Mouse (Mus musculus): ENCODE data around the gene Scn4a. TPM values are rescaled to one million over a fixed set of nuclear protein-coding genes. Genes with fewer than 3 reads are reported as not detected.
A peak's percentile ranks its signal among the peaks of the same experiment; 100 is the strongest.

Gene Scn4a
- polyA plus RNA-seq, 1 experiment from 2014 or later = 0.05 TPM

- Histone ChIP-seq H3K36me3 (ENCODE audit: insufficient read depth) (no peaks in the 10 kb centered on the region), H3K4me2 (no peak overlapping the region), H3K27ac (ENCODE audit: low read depth) (no peak overlapping the region), H3K9me3 (ENCODE audit: low read depth, low read length) (no peaks in the 10 kb centered on the region), H3K27me3 (ENCODE audit: insufficient read depth, low read length) (no peaks in the 10 kb centered on the region), H3K4me1 (ENCODE audit: insufficient read depth) (no peaks in the 10 kb centered on the region), H3K9ac (no peak overlapping the region), H3K4me3 (ENCODE audit: low read depth, low read length) (no peak overlapping the region)
- no peak for ATAC-seq (ENCODE audit: insufficient read depth)
- DNase-seq = peak; percentile 73
- TF ChIP-seq CTCF (IDR thresholded peaks at IDR 0.05; ENCODE audit: low read depth) = peak; percentile 48
- 43% methylated on average over 8 of the region's 8 CpGs for WGBS
Observed at GRCm38 (mm10) chr11:106289369-106289768, 63.7 kb downstream of the Scn4a start.

DNA sequence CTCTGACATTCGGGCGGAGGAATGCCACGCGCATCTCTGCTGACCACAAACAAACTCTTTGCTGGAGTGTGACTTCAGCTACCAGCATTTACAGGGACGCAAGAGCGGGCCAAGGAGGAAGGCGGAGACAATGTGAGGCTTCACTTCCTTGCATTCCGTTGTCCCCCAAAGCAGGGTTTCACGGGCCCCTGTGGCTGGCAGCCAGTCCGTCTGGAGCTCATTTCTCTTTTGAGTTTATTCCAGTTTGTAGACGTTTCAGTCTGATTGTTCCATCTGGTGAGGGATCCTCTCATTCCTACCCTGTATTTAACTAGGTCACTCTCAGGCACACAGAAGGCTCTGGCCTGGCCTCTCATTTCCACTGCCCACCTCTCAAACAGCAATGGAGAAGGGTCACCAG, 66.1 kb downstream of the Scn4a start:
- TF ChIP-seq CTCF (IDR thresholded peaks at IDR 0.05; ENCODE audit: low read depth) = no peak
- no peak for ATAC-seq (ENCODE audit: insufficient read depth)
- peak; percentile 64 for DNase-seq
- Histone ChIP-seq H3K9me3 (ENCODE audit: low read depth, low read length) (no peaks in the 10 kb centered on the region), H3K27ac (ENCODE audit: low read depth) (no peak overlapping the region; the same call in 1 of the 2 replicates), H3K4me1 (ENCODE audit: insufficient read depth) (no peaks in the 10 kb centered on the region), H3K36me3 (ENCODE audit: insufficient read depth) (no peaks in the 10 kb centered on the region), H3K9ac (no peak overlapping the region), H3K4me2 (no peak overlapping the region), H3K4me3 (ENCODE audit: low read depth, low read length) (no peak overlapping the region), H3K27me3 (ENCODE audit: insufficient read depth, low read length) (no peaks in the 10 kb centered on the region)
- 51% methylated on average over 11 of the region's 11 CpGs for WGBS

GRCm38 (mm10) chr11:106286206-106286605, 66.9 kb downstream of the Scn4a start:
- Histone ChIP-seq H3K4me1 (ENCODE audit: insufficient read depth) (no peaks in the 10 kb centered on the region), H3K27me3 (ENCODE audit: insufficient read depth, low read length) (no peaks in the 10 kb centered on the region), H3K36me3 (ENCODE audit: insufficient read depth) (no peaks in the 10 kb centered on the region), H3K4me3 (ENCODE audit: low read depth, low read length) (no peak overlapping the region), H3K9ac (no peak overlapping the region), H3K27ac (ENCODE audit: low read depth) (no peak overlapping the region), H3K4me2 (no peak overlapping the region), H3K9me3 (ENCODE audit: low read depth, low read length) (no peaks in the 10 kb centered on the region)
- DNase-seq (no peak), ATAC-seq (ENCODE audit: insufficient read depth) (no peak)
- TF ChIP-seq CTCF (IDR thresholded peaks at IDR 0.05; ENCODE audit: low read depth) = no peak
- 78% methylated on average over 7 of the region's 7 CpGs for WGBS

DNA sequence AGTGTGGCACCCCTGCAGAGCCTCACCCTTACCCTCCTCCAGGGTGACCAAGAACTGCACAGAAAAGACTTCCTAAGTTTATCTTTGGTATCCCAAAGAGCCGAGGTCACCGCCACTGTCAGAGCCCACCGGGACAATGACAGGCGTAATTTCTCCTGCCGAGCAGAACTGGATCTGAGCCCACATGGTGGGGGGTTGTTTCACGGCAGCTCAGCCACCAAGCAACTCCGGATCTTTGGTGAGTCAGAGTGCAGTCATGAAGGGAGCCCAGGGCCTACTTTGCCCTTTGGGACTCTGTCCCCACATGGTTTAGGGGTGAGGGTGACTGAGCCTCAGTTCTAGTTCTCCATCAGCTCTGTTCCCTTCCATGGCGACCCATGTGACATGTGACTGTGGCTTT, 69.0 kb downstream of the Scn4a start:
- H3K36me3 ChIP-seq (ENCODE audit: insufficient read depth) = no peaks in the 10 kb centered on the region
- no peak overlapping the region for H3K9ac ChIP-seq
- 55% methylated on average over 8 of the region's 8 CpGs for WGBS
- no peaks in the 10 kb centered on the region for H3K4me1 ChIP-seq (ENCODE audit: insufficient read depth)
- H3K27me3 ChIP-seq (ENCODE audit: insufficient read depth, low read length) = no peaks in the 10 kb centered on the region
- no peak overlapping the region for H3K4me3 ChIP-seq (ENCODE audit: low read depth, low read length)
- DNase-seq (no peak), ATAC-seq (ENCODE audit: insufficient read depth) (no peak)
- no peak overlapping the region for H3K27ac ChIP-seq (ENCODE audit: low read depth)
- no peak overlapping the region for H3K4me2 ChIP-seq
- no peaks in the 10 kb centered on the region for H3K9me3 ChIP-seq (ENCODE audit: low read depth, low read length)
- no peak for TF ChIP-seq CTCF (IDR thresholded peaks at IDR 0.05; ENCODE audit: low read depth)

DNA sequence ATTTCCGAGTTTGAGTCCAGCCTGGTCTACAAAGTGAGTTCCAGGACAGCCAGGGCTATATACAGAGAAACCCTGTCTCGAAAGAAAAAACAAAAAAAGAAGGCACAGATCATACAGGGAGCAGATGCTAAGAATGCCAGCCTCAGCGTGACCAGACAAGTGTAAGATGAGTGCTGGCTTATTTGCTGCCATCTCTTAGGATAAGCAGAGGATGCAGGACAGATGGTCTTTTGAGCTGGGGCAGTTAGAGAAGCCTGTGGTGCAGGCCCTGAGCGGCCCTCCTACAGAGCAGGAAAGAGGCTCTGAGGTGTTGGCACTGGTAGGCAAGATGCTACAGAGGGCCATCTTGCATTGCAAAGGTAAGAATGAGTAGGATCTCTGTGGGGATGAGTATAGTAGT, 69.7 kb downstream of the Scn4a start:
- DNase-seq = no peak
- WGBS = 84% methylated on average over 4 of the region's 4 CpGs
- Histone ChIP-seq H3K36me3 (ENCODE audit: insufficient read depth) (no peaks in the 10 kb centered on the region), H3K9me3 (ENCODE audit: low read depth, low read length) (no peaks in the 10 kb centered on the region), H3K4me1 (ENCODE audit: insufficient read depth) (no peaks in the 10 kb centered on the region), H3K27ac (ENCODE audit: low read depth) (no peak overlapping the region), H3K4me3 (ENCODE audit: low read depth, low read length) (no peak overlapping the region), H3K9ac (no peak overlapping the region), H3K27me3 (ENCODE audit: insufficient read depth, low read length) (no peaks in the 10 kb centered on the region), H3K4me2 (no peak overlapping the region)
- ATAC-seq (ENCODE audit: insufficient read depth) = no peak
- TF ChIP-seq CTCF (IDR thresholded peaks at IDR 0.05; ENCODE audit: low read depth) = no peak

GRCm38 (mm10) chr11:106282452-106282851, 70.6 kb downstream of the Scn4a start:
- DNase-seq = no peak
- ATAC-seq (ENCODE audit: insufficient read depth) = no peak
- Histone ChIP-seq H3K4me3 (ENCODE audit: low read depth, low read length) (no peak overlapping the region), H3K9ac (no peak overlapping the region), H3K4me1 (ENCODE audit: insufficient read depth) (no peaks in the 10 kb centered on the region), H3K4me2 (no peak overlapping the region), H3K36me3 (ENCODE audit: insufficient read depth) (no peaks in the 10 kb centered on the region), H3K9me3 (ENCODE audit: low read depth, low read length) (no peaks in the 10 kb centered on the region), H3K27ac (ENCODE audit: low read depth) (no peak overlapping the region), H3K27me3 (ENCODE audit: insufficient read depth, low read length) (no peaks in the 10 kb centered on the region)
- no peak for TF ChIP-seq CTCF (IDR thresholded peaks at IDR 0.05; ENCODE audit: low read depth)
- WGBS = 75% methylated on average over 6 of the region's 6 CpGs

- 5% methylated on average over 25 of the region's 25 CpGs for WGBS
- Histone ChIP-seq H3K36me3 (ENCODE audit: insufficient read depth) (no peaks in the 10 kb centered on the region), H3K27me3 (ENCODE audit: insufficient read depth, low read length) (no peaks in the 10 kb centered on the region), H3K27ac (ENCODE audit: low read depth) (peak within 1 kb of the TSS; percentile 78; the same call in 1 of the 2 replicates), H3K4me2 (peak within 1 kb of the TSS; percentile 53), H3K4me3 (ENCODE audit: low read depth, low read length) (0 out of 2 replicates have a peak within 1 kb of the TSS, but pooled peaks have one; percentile 10), H3K4me1 (ENCODE audit: insufficient read depth) (peaks cover 12% of the 10 kb centered on the region), H3K9me3 (ENCODE audit: low read depth, low read length) (no peaks in the 10 kb centered on the region), H3K9ac (no peak within 1 kb of the TSS)
- peak; percentile 89 for TF ChIP-seq CTCF (IDR thresholded peaks at IDR 0.05; ENCODE audit: low read depth)
- ATAC-seq (ENCODE audit: insufficient read depth) (peak; percentile 13; the same call in 1 of the 2 replicates), DNase-seq (peak; percentile 99)
Observed at GRCm38 (mm10) chr11:106276454-106276853, 76.6 kb downstream of the Scn4a start, which contains the start of gene Tcam1. Tcam1 (plus strand) TSS chr11:106276672.

All from lung, embryonic 14.5 days (tissue).